Mouse (Mus musculus) kidney, postnatal 10 days (tissue): ENCODE measurements around the gene Ints14.
"Not testable (repeated sequence)": the region's sequence is repeated elsewhere in the genome, so short reads cannot be mapped to it uniquely, and the experiment has no call there.

Source experiments
- DNase-seq: peaks from one replicate; pipeline ENCODE4 v3.0.0; 2021; ENCODE audit warnings: mixed read lengths

Gene Ints14

GRCm38 (mm10) chr9:64953190-64953589 lies 7.5 kb upstream of the Ints14 start:
- DNase-seq, result no peak

DNA sequence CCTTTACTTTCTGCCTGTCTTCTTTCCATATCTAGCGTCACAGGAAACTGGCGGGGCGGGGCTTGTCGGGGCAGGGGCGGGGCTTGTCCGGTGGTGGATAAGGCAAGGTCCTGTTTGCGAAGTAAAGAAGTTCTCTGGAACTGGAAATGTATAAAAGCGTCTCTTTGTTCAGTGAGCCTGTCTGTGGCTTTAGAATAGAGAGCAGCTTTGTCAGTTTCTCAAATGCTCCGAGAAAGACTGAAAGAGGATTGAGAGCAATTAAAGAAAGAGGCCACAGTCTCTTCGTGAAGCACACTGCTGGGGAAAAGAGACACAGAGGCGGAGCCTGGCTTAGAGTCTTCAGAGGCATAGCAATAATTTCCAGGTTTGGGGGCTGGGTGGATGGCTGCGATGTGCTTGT lies 4.4 kb upstream of the Ints14 start:
- peak; percentile 72 for DNase-seq

DNA sequence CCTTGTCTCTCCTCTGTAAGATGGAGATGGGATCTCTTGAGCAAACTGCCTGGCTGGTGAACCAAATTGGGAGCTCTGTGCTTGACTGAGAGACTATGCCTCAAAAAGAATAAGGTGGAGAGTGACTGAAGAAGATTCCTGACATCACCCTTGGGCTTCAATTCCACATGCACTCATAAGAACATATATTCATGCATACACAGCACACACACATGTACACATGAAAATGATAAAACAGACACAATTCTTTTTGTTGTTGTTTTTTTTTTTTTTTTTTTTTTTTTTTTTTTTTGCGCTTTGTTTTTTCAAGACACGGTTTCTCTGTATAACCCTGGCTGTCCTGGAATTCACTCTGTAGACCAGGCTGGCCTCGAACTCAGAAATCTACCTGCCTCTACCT lies 3.4 kb upstream of the Ints14 start:
- DNase-seq, result no peak

DNA sequence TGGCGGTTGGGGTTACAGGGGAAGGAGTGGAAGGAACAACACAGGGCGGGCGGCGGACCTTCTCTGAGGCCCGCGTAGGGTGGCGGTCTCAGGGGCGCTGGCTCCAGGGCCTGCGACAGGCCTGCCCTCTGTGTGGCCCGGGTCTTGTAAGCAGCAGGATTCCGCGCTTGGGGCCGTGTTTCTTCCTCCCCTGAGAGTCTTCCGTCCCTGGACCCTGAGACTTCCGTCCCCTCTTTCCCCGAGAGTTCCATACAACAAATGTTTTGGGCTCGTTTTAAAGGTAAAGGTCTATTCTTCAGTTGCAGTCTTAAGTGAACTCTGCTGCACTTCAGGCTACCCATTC lies 244 bp downstream of the Ints14 start:
- no peak for DNase-seq

GRCm38 (mm10) chr9:64980548-64980947 lies 19.8 kb downstream of the Ints14 start:
- no peak for DNase-seq

- DNase-seq, result no peak
Measured at GRCm38 (mm10) chr9:64981904-64982303, 21.2 kb downstream of the Ints14 start.

DNA sequence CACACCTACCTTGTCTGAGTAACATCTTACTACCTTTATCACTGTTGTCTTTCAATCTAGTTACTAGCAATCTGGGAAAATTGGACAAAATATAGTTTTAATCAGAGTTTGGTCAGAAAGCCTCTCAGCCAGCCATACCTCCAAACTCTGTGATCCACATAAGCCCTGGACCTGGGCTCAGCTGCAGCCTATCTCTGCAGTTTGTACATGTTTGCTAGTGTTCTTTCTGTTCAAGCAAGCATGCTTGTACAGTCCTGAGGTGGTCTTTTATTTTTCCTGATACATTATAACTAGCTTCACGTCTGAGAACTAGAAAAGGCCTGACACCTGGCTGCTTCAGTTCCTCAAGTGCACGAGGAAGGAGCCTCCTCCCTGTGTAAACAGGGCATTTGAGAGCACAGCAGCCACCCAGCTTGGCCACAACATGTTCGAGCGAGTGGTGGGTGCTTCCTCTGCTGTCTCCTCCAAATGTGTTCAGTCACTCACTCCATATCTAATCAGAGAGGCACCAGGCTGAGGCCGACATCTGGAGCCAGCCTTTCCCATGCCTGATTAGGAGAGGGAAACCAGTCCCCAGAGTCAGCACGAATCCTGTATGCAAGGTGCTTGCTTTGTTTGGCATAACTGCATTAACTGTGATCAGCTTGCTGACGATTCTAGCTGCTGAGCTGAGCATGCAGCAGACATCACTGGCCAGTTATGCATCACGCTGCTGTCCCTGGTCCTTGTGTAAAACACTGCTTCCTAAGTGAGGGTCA lies 24.5 kb downstream of the Ints14 start:
- DNase-seq, result no peak

DNA sequence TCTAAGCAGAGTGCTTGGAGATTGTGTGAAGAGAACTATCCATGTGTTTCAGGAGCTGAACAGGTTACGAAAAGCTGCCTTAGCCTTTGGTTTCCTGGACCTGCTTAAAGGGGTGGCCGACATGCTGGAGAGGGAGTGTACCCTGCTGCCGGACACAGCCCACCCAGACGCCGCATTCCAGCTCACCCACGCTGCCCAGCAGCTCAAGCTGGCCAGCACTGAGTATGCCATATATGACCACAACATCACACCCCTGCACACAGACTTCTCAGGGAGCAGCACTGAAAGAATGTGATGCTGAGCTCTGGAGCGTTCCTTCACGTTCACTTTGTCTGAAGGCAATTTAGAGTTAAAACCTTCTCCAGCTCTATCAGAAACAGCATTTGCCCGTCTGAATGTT lies 25.1 kb downstream of the Ints14 start:
- no peak for DNase-seq

DNA sequence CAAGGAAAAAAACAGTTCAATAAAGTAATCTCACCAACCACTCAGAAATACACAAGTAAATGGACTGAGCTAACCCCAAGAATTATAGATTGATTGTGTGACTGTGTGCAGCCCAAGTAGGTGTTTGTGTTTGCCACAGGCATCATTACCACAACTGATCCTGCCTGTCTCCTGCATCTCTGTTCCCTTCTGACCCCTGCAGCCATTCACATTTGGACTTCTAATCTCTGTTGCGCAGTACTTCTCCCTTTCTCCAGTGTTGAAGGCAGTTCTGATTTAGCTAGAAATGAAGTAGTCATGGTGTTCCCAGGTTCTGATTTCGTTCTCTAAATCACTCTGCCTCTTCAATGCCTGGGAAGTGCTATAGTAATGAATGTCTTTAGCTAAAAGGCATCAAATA lies 26.9 kb downstream of the Ints14 start:
- DNase-seq, result no peak

- DNase-seq, result no peak
Measured at GRCm38 (mm10) chr9:64988443-64988842, 27.7 kb downstream of the Ints14 start.

- no peak for DNase-seq
Measured at GRCm38 (mm10) chr9:64990291-64990690, 29.6 kb downstream of the Ints14 start.

DNA sequence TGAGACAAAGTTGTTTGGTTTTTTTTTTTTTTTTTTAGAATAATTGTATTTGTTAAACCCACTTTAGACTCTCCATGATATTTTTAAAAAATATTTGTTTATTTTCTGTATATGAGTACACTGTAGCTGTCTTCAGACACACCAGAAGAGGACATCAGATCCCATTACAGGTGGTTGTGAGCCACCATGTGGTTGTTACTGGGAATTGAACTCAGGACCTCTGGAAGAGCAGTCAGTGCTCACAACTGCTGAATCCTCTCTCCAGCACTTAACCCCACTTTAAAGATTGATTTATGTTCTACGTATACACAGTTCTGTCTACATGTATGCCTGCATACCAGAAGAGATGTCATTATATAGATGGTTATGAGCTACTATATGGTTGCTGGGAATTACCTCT lies 34.8 kb downstream of the Ints14 start:
- DNase-seq, result not testable (repeated sequence)

GRCm38 (mm10) chr9:65001481-65001880 lies 40.8 kb downstream of the Ints14 start:
- DNase-seq, result no peak

- no peak for DNase-seq
Measured at GRCm38 (mm10) chr9:65005737-65006136, 45.0 kb downstream of the Ints14 start.

- DNase-seq, result no peak
Measured at GRCm38 (mm10) chr9:65010632-65011031, 49.9 kb downstream of the Ints14 start.

DNA sequence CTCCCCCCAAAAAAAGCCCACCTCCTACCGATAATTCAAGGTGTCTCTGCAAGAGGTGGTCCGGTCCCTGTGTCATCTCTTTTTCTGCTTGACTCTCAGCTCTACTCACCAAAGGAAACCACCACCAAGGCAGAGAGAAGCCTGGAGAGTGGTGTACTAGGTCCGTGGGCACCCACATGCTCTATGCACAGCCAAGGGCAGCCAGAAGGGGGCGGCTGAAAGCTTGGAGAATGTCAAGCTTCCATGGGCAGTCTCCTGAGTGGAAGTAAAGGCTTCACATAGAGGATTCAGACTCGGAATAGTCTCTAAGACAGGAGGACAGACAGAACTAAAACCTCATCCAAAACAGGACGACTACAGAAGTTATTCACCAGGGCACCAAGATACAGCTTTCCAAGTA lies 50.6 kb downstream of the Ints14 start:
- DNase-seq, result peak; percentile 55

GRCm38 (mm10) chr9:65015461-65016222 lies 54.9 kb downstream of the Ints14 start:
- DNase-seq, result no peak

DNA sequence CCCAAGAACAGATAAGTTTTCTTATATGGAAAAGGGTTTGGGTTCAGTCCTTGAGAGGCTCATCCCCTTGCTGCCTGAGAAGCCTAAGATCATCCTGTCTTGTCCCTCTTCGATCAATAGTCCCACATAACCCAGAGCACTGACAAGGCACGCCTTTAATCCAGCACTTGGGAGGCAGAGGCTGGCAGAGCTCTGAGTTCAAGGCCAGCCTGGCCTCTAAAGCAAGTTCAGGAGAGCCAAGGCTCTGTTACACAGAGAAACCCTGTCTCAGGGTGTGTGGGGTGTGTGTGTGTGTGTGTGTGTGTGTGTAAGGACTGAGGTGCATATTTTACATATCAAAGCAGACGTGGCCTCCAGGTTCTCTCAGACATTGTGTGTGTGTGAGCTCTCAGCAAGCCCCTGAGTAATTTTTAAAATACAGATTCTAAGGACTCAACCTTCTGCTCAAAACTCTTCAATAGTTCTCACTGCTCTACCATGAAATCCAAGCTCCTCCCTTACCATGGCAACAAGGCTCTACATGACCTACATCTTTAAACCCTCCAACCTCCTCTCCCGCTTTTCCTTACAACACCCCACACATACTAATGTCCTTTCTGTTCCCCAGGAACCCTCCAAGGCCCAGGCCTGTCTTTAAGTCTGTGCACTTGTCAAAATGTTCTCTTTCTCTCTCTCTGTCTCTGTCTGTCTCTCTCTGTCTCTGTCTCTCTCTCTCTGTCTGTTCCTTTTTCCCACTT lies 55.7 kb downstream of the Ints14 start:
- no peak for DNase-seq

- DNase-seq, result no peak
Measured at GRCm38 (mm10) chr9:65016978-65017827, 56.5 kb downstream of the Ints14 start.

DNA sequence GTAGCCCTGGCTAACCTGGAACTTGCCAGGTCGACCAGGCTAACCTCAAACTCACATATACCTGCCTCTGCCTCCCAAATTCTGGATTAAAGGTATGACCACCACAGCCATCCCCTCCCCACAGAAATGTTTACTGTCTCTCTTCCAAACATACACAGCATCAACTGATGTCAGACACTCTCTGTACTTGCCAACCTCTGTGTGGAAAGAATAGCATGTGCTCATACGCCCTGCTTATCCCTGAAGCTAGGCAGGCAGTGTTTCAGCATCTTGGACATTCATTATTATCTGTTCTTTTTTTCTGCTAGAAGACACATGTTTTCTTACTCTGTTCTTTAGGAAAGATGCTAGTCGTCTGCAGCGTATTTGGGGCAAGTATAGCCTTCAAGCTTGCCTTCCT lies 57.2 kb downstream of the Ints14 start:
- no peak for DNase-seq

- DNase-seq, result no peak
Measured at GRCm38 (mm10) chr9:65018588-65019121, 58.0 kb downstream of the Ints14 start.

DNA sequence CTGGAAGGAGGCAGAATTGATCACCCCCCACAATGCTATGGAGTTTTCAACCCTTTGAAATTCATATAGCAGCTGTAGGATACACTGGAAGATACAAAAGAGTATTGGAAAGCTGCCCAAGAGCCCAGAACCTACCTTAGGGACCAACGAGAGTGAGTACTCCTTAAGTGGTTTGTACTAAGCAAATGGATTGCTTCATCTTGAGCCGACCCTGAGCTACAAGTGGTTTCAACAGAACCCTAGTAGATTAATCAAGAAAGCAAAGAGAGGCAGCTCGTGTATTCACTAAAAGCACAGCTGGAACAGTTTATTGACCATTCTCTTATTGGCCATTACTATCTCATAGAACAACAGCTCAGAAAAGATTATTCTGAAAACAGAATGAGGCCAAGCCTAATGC lies 58.4 kb downstream of the Ints14 start:
- no peak for DNase-seq

DNA sequence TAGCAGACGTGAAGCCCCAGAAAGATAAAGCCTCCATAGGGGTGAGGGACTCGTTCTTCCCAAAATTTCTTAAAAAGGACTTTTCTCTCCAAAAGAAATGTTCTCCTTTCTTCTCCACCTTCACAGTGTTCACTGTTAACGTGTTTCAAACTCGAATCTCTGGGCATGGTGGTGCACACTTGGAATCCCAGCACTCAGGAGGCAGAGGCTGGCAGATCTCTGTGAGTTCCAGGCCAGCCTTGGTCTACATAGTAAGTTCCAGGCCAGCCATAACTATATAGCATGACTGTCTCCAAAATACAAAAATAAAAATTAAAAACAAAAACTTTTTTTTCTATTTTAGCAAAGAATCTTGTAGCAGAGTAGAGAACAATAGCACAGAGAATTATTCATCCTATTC lies 59.4 kb downstream of the Ints14 start:
- no peak for DNase-seq
